Mouse (Mus musculus) MEL (cell line): ENCODE data around the gene Gm16181.

Source experiments
- CHD2 ChIP-seq: IDR thresholded peaks from 2 replicates; pipeline ENCODE4 v1.6.1; 2011; ENCODE audit warnings: low read length, improper control_type of control experiment
- CTCF ChIP-seq, 3 experiments: IDR thresholded peaks in 2 of 3; conservative IDR thresholded peaks in 1 of 3; 2 replicates each; pipeline ENCODE4 v1.5.1; 2011 to 2012; ENCODE audit warnings: low read length in 3 of 3, low read depth in 2 of 3, mild to moderate bottlenecking in 2 of 3, improper control_type of control experiment in 1 of 3, inconsistent platforms in 1 of 3, mixed read lengths in 1 of 3, moderate library complexity in 1 of 3; ENCODE audit not compliant: control insufficient read depth in 1 of 3, insufficient read depth in 1 of 3, poor library complexity in 1 of 3, severe bottlenecking in 1 of 3
- EP300 ChIP-seq, 2 experiments: IDR thresholded peaks; 2 replicates each; pipeline ENCODE4 v1.6.1; 2011; ENCODE audit warnings: improper control_type of control experiment in 2 of 2, low read length in 2 of 2, low read depth in 1 of 2, mild to moderate bottlenecking in 1 of 2
- ETS1 ChIP-seq: IDR thresholded peaks from 2 replicates; pipeline ENCODE4 v1.6.1; 2012; ENCODE audit warnings: low read depth, mild to moderate bottlenecking, inconsistent platforms, low read length, improper control_type of control experiment, moderate library complexity
- GATA1 ChIP-seq: IDR thresholded peaks from 2 replicates; pipeline ENCODE4 v1.6.1; 2011; ENCODE audit warnings: low read depth, low read length, improper control_type of control experiment
- KAT2A ChIP-seq: conservative IDR thresholded peaks from 2 replicates; pipeline ENCODE4 v1.6.1; 2012; ENCODE audit warnings: low read depth, low read length, improper control_type of control experiment, inconsistent platforms
- MAX ChIP-seq: IDR thresholded peaks from 2 replicates; pipeline ENCODE4 v1.6.1; 2011; ENCODE audit warnings: low read length, improper control_type of control experiment
- MYB ChIP-seq: IDR thresholded peaks from 2 replicates; pipeline ENCODE4 v1.6.1; 2011; ENCODE audit warnings: mild to moderate bottlenecking, low read depth, low read length, improper control_type of control experiment
- POLR2A ChIP-seq, 2 experiments: IDR thresholded peaks; 2 replicates each; pipeline ENCODE4 v1.6.1; 2011 to 2012; ENCODE audit warnings: low read length in 2 of 2, mild to moderate bottlenecking in 2 of 2, control low read depth in 1 of 2, improper control_type of control experiment in 1 of 2, low read depth in 1 of 2, moderate library complexity in 1 of 2; ENCODE audit not compliant: control insufficient read depth in 1 of 2, insufficient read depth in 1 of 2, poor library complexity in 1 of 2
- SMC3 ChIP-seq: IDR thresholded peaks from 2 replicates; pipeline ENCODE4 v1.6.1; 2011; ENCODE audit warnings: low read depth, low read length, improper control_type of control experiment
- ZNF384 ChIP-seq: IDR thresholded peaks from 2 replicates; pipeline ENCODE4 v1.6.1; 2012; ENCODE audit warnings: low read depth, mild to moderate bottlenecking, inconsistent platforms, low read length, improper control_type of control experiment

DNA sequence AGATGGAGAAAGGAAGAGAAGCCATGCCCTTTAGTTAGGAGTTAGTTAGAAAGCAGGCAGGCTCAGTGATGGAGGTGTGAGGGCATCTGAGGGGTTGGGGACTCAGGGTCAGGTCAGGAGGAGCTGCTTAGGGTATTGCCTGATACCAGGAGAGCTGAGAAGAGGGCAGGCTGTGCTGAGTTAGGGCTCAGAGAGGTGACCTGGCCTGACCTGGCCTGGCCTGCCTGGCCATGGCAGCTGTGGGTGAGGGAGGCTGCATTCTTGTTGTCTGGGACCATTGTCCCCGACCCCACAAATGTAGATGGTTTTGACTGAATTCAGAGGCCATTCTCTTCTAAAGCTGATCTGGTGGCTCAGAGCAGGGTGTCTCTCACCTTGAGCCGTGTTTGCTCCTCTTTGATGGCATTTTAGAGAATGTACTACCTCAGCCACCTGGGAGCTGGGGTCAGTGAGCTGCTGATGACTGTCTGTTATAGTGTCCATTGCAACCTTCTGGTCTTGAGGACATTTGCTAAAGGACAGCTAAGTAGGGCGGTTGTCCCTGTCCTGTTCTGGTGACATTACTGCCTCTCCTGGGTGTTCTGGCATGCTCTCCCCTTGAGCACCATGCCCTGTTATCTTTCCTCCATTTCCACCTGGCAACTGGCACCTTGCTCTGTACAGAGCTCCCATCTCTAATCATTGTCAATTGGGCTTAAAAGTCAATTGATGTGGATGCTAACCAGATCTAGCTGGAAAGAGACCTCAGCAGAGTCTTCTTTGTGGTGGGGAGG lies 29.9 kb downstream of the Gm16181 start:
- TF ChIP-seq MAX, result no peak
- no peak for TF ChIP-seq MYB
- TF ChIP-seq ZNF384, result no peak
- TF ChIP-seq GATA1, result no peak
- no peak for TF ChIP-seq CHD2
- no peak for TF ChIP-seq CTCF (IDR thresholded peaks at IDR 0.05 in 2 of 3, conservative IDR thresholded peaks at IDR 0.05 in 1 of 3; ENCODE audit: control insufficient read depth in 1 of 3, insufficient read depth in 1 of 3, low read depth in 2 of 3, low read length in 3 of 3, poor library complexity in 1 of 3, severe bottlenecking in 1 of 3)
- no peak for TF ChIP-seq POLR2A (IDR thresholded peaks at IDR 0.05; ENCODE audit: control insufficient read depth in 1 of 2, insufficient read depth in 1 of 2, low read depth in 1 of 2, low read length in 2 of 2, poor library complexity in 1 of 2)
- TF ChIP-seq ETS1, result no peak
- no peak for TF ChIP-seq EP300 (IDR thresholded peaks at IDR 0.05; ENCODE audit: low read depth in 1 of 2, low read length in 2 of 2)
- no peak for TF ChIP-seq KAT2A
- TF ChIP-seq SMC3, result no peak
